Mouse (Mus musculus): ENCODE data around the gene Gtpbp10. TPM values are rescaled to one million over a fixed set of nuclear protein-coding genes. Genes with fewer than 3 reads are reported as not detected.

The Gtpbp10 gene
- polyA plus RNA-seq, 1 experiment from 2014 or later, result 45.8 TPM

- Histone ChIP-seq H3K4me2 (ENCODE audit: low read depth, low read length) (no peak overlapping the region), H3K4me3 (ENCODE audit: low read depth, low read length) (no peak overlapping the region), H3K9ac (replicated peaks; ENCODE audit: low read length) (no peak overlapping the region), H3K36me3 (replicated peaks; ENCODE audit: control insufficient read depth, insufficient read depth, low read depth, low read length) (no peaks in the 10 kb centered on the region), H3K27me3 (ENCODE audit: control insufficient read depth, insufficient read depth, low read length) (no peaks in the 10 kb centered on the region), H3K27ac (replicated peaks; ENCODE audit: low read depth, low read length) (no peak overlapping the region), H3K9me3 (replicated peaks; ENCODE audit: control insufficient read depth, low read length) (no peaks in the 10 kb centered on the region), H3K4me1 (ENCODE audit: control insufficient read depth, insufficient read depth, low read length) (no peaks in the 10 kb centered on the region)
- ATAC-seq (replicated peaks; ENCODE audit: insufficient number of reproducible peaks, low FRiP score, low TSS enrichment, low read depth) (no peak), DNase-seq (ENCODE audit: low spot score) (no peak)
- WGBS, result 83% methylated on average over 10 of the region's 10 CpGs
Observed at GRCm38 (mm10) chr5:5510304-5510887, 48.9 kb downstream of the Gtpbp10 start.

- no peaks in the 10 kb centered on the region for H3K27me3 ChIP-seq (ENCODE audit: control insufficient read depth, insufficient read depth, low read length)
- no peaks in the 10 kb centered on the region for H3K9me3 ChIP-seq (replicated peaks; ENCODE audit: control insufficient read depth, low read length)
- 82% methylated on average over 10 of the region's 10 CpGs for WGBS
- DNase-seq (ENCODE audit: low spot score) (no peak), ATAC-seq (replicated peaks; ENCODE audit: insufficient number of reproducible peaks, low FRiP score, low TSS enrichment, low read depth) (no peak)
- H3K36me3 ChIP-seq (replicated peaks; ENCODE audit: control insufficient read depth, insufficient read depth, low read depth, low read length), result no peaks in the 10 kb centered on the region
- H3K4me1 ChIP-seq (ENCODE audit: control insufficient read depth, insufficient read depth, low read length), result no peaks in the 10 kb centered on the region
- H3K27ac ChIP-seq (replicated peaks; ENCODE audit: low read depth, low read length), result no peak overlapping the region
- H3K4me2 ChIP-seq (ENCODE audit: low read depth, low read length), result no peak overlapping the region
- H3K9ac ChIP-seq (replicated peaks; ENCODE audit: low read length), result no peak overlapping the region
- no peak overlapping the region for H3K4me3 ChIP-seq (ENCODE audit: low read depth, low read length)
Observed at GRCm38 (mm10) chr5:5508231-5508630, 51.1 kb downstream of the Gtpbp10 start.

GRCm38 (mm10) chr5:5507701-5508225 lies 51.6 kb downstream of the Gtpbp10 start:
- peak; percentile 69 for ATAC-seq (replicated peaks; ENCODE audit: insufficient number of reproducible peaks, low FRiP score, low TSS enrichment, low read depth)
- no peak overlapping the region for H3K27ac ChIP-seq (replicated peaks; ENCODE audit: low read depth, low read length)

GRCm38 (mm10) chr5:5504456-5504855 lies 54.9 kb downstream of the Gtpbp10 start:
- 89% methylated on average over 13 of the region's 13 CpGs for WGBS
- H3K4me2 ChIP-seq (ENCODE audit: low read depth, low read length), result no peak overlapping the region
- DNase-seq (ENCODE audit: low spot score), result no peak
- no peak overlapping the region for H3K9ac ChIP-seq (replicated peaks; ENCODE audit: low read length)
- H3K4me1 ChIP-seq (ENCODE audit: control insufficient read depth, insufficient read depth, low read length), result no peaks in the 10 kb centered on the region
- no peak for ATAC-seq (replicated peaks; ENCODE audit: insufficient number of reproducible peaks, low FRiP score, low TSS enrichment, low read depth)
- H3K27ac ChIP-seq (replicated peaks; ENCODE audit: low read depth, low read length), result no peak overlapping the region
- no peaks in the 10 kb centered on the region for H3K9me3 ChIP-seq (replicated peaks; ENCODE audit: control insufficient read depth, low read length)
- no peaks in the 10 kb centered on the region for H3K36me3 ChIP-seq (replicated peaks; ENCODE audit: control insufficient read depth, insufficient read depth, low read depth, low read length)
- H3K4me3 ChIP-seq (ENCODE audit: low read depth, low read length), result no peak overlapping the region
- no peaks in the 10 kb centered on the region for H3K27me3 ChIP-seq (ENCODE audit: control insufficient read depth, insufficient read depth, low read length)

More at GRCm38 (mm10) chr5:5507701-5508225, 51.6 kb downstream of the Gtpbp10 start:
- Histone ChIP-seq H3K9ac (replicated peaks; ENCODE audit: low read length) (no peak overlapping the region), H3K27me3 (ENCODE audit: control insufficient read depth, insufficient read depth, low read length) (no peaks in the 10 kb centered on the region), H3K4me3 (ENCODE audit: low read depth, low read length) (no peak overlapping the region), H3K4me2 (ENCODE audit: low read depth, low read length) (no peak overlapping the region), H3K9me3 (replicated peaks; ENCODE audit: control insufficient read depth, low read length) (no peaks in the 10 kb centered on the region), H3K4me1 (ENCODE audit: control insufficient read depth, insufficient read depth, low read length) (no peaks in the 10 kb centered on the region), H3K36me3 (replicated peaks; ENCODE audit: control insufficient read depth, insufficient read depth, low read depth, low read length) (no peaks in the 10 kb centered on the region)
- WGBS, result 57% methylated on average over 20 of the region's 20 CpGs
- peak; percentile 69 for DNase-seq (ENCODE audit: low spot score)

- DNase-seq (ENCODE audit: low spot score) (no peak), ATAC-seq (replicated peaks; ENCODE audit: insufficient number of reproducible peaks, low FRiP score, low TSS enrichment, low read depth) (no peak)
- WGBS, result 89% methylated on average over 4 of the region's 4 CpGs
- H3K27ac ChIP-seq (replicated peaks; ENCODE audit: low read depth, low read length), result no peak overlapping the region
- no peaks in the 10 kb centered on the region for H3K36me3 ChIP-seq (replicated peaks; ENCODE audit: control insufficient read depth, insufficient read depth, low read depth, low read length)
- no peaks in the 10 kb centered on the region for H3K9me3 ChIP-seq (replicated peaks; ENCODE audit: control insufficient read depth, low read length)
- H3K4me2 ChIP-seq (ENCODE audit: low read depth, low read length), result no peak overlapping the region
- no peaks in the 10 kb centered on the region for H3K4me1 ChIP-seq (ENCODE audit: control insufficient read depth, insufficient read depth, low read length)
- no peak overlapping the region for H3K4me3 ChIP-seq (ENCODE audit: low read depth, low read length)
- H3K27me3 ChIP-seq (ENCODE audit: control insufficient read depth, insufficient read depth, low read length), result no peaks in the 10 kb centered on the region
- no peak overlapping the region for H3K9ac ChIP-seq (replicated peaks; ENCODE audit: low read length)
Observed at GRCm38 (mm10) chr5:5503381-5503780, 56.0 kb downstream of the Gtpbp10 start.

- H3K9me3 ChIP-seq (replicated peaks; ENCODE audit: control insufficient read depth, low read length), result no peaks in the 10 kb centered on the region
- H3K4me1 ChIP-seq (ENCODE audit: control insufficient read depth, insufficient read depth, low read length), result no peaks in the 10 kb centered on the region
- no peaks in the 10 kb centered on the region for H3K36me3 ChIP-seq (replicated peaks; ENCODE audit: control insufficient read depth, insufficient read depth, low read depth, low read length)
- 85% methylated on average over 2 of the region's 2 CpGs for WGBS
- DNase-seq (ENCODE audit: low spot score) (no peak), ATAC-seq (replicated peaks; ENCODE audit: insufficient number of reproducible peaks, low FRiP score, low TSS enrichment, low read depth) (no peak)
- H3K27ac ChIP-seq (replicated peaks; ENCODE audit: low read depth, low read length), result no peak overlapping the region
- no peak overlapping the region for H3K4me2 ChIP-seq (ENCODE audit: low read depth, low read length)
- no peak overlapping the region for H3K4me3 ChIP-seq (ENCODE audit: low read depth, low read length)
- H3K27me3 ChIP-seq (ENCODE audit: control insufficient read depth, insufficient read depth, low read length), result no peaks in the 10 kb centered on the region
- no peak overlapping the region for H3K9ac ChIP-seq (replicated peaks; ENCODE audit: low read length)
Observed at GRCm38 (mm10) chr5:5501583-5501982, 57.8 kb downstream of the Gtpbp10 start.

- Histone ChIP-seq H3K4me3 (ENCODE audit: low read depth, low read length) (no peak overlapping the region), H3K27me3 (ENCODE audit: control insufficient read depth, insufficient read depth, low read length) (no peaks in the 10 kb centered on the region), H3K9ac (replicated peaks; ENCODE audit: low read length) (no peak overlapping the region), H3K36me3 (replicated peaks; ENCODE audit: control insufficient read depth, insufficient read depth, low read depth, low read length) (no peaks in the 10 kb centered on the region), H3K9me3 (replicated peaks; ENCODE audit: control insufficient read depth, low read length) (no peaks in the 10 kb centered on the region), H3K27ac (replicated peaks; ENCODE audit: low read depth, low read length) (no peak overlapping the region), H3K4me2 (ENCODE audit: low read depth, low read length) (no peak overlapping the region), H3K4me1 (ENCODE audit: control insufficient read depth, insufficient read depth, low read length) (no peaks in the 10 kb centered on the region)
- no peak for ATAC-seq (replicated peaks; ENCODE audit: insufficient number of reproducible peaks, low FRiP score, low TSS enrichment, low read depth)
- DNase-seq (ENCODE audit: low spot score), result no peak
- WGBS, result 67% methylated on average over 3 of the region's 3 CpGs
Observed at GRCm38 (mm10) chr5:5496393-5496792, 62.9 kb downstream of the Gtpbp10 start.

GRCm38 (mm10) chr5:5495042-5495441 lies 64.3 kb downstream of the Gtpbp10 start:
- DNase-seq (ENCODE audit: low spot score) (no peak), ATAC-seq (replicated peaks; ENCODE audit: insufficient number of reproducible peaks, low FRiP score, low TSS enrichment, low read depth) (peak; percentile 48; the same call in 1 of the 2 replicates)
- no peaks in the 10 kb centered on the region for H3K27me3 ChIP-seq (ENCODE audit: control insufficient read depth, insufficient read depth, low read length)
- H3K9me3 ChIP-seq (replicated peaks; ENCODE audit: control insufficient read depth, low read length), result no peaks in the 10 kb centered on the region
- no peak overlapping the region for H3K4me3 ChIP-seq (ENCODE audit: low read depth, low read length)
- no peak overlapping the region for H3K27ac ChIP-seq (replicated peaks; ENCODE audit: low read depth, low read length)
- no peaks in the 10 kb centered on the region for H3K36me3 ChIP-seq (replicated peaks; ENCODE audit: control insufficient read depth, insufficient read depth, low read depth, low read length)
- H3K4me2 ChIP-seq (ENCODE audit: low read depth, low read length), result no peak overlapping the region
- no peak overlapping the region for H3K9ac ChIP-seq (replicated peaks; ENCODE audit: low read length)
- WGBS, result 88% methylated on average over 4 of the region's 4 CpGs
- H3K4me1 ChIP-seq (ENCODE audit: control insufficient read depth, insufficient read depth, low read length), result no peaks in the 10 kb centered on the region

Data from embryonic facial prominence, embryonic 11.5 days (tissue).